In genomic region chr8:120947240-120947639, GRCm38 (mm10) we compare ENCODE assay signal across 10 mouse cellular contexts.
A peak's percentile ranks its signal among the peaks of the same experiment; 100 is the strongest.
DNase-seq lines count a peak whose midpoint lies in the region; ATAC-seq lines count a peak whose summit lies in the region.
"Had no signal": no experiment of that assay in that cellular context is flagged by ENCODE, and none has a peak within 500 bp of the region (broad histone marks: within the 10 kb centered on the region; RNA-seq: fewer than 3 reads in every experiment).

No protein-coding gene starts in this region.

- ATAC-seq in stomach, embryonic 14.5 days (ENCODE audit: insufficient number of reproducible peaks, insufficient read depth, low FRiP score, low read depth) = no peak
- ATAC-seq: activated CD4-positive, CD25-positive, alpha-beta regulatory T cell, adult 4 months had no signal

- H3K4me3 ChIP-seq in heart, embryonic 10.5 days = no peak overlapping the region
- H3K4me3 ChIP-seq in stomach, embryonic 14.5 days (ENCODE audit: low read depth, low read length) = no peak overlapping the region

- no peaks in the 10 kb centered on the region for H3K36me3 ChIP-seq in heart, embryonic 10.5 days
- no peaks in the 10 kb centered on the region for H3K36me3 ChIP-seq in stomach, embryonic 14.5 days (ENCODE audit: control insufficient read depth, insufficient read depth, low read length)

- peaks cover 58% of the 10 kb centered on the region for H3K4me1 ChIP-seq in heart, embryonic 10.5 days
- peaks cover 34% of the 10 kb centered on the region for H3K4me1 ChIP-seq in stomach, embryonic 14.5 days (ENCODE audit: control insufficient read depth, insufficient read depth, low read length)

- WGBS in heart, embryonic 10.5 days = 59% methylated on average over 10 of the region's 10 CpGs
- 17% methylated on average over 10 of the region's 10 CpGs for WGBS in stomach, embryonic 14.5 days

- no peak overlapping the region for H3K4me2 ChIP-seq in stomach, embryonic 14.5 days (replicated peaks; ENCODE audit: low read depth, low read length)

- peak; percentile 33 for DNase-seq in gastrocnemius, postnatal 25 days
- no peak for DNase-seq in gastrocnemius, postnatal 10 days
- no peak for DNase-seq in heart, embryonic 10.5 days (ENCODE audit: low spot score)
- peak; percentile 72 for DNase-seq in kidney, postnatal 10 days
- DNase-seq in layer of hippocampus, adult 9-11 months = no peak
- DNase-seq in cerebellum, adult 9-11 months = no peak
- DNase-seq in ovary, postnatal 10 days (ENCODE audit: low spot score) = no peak
- DNase-seq: embryo, embryonic 11 days had no signal

- no peak overlapping the region for H3K9ac ChIP-seq in stomach, embryonic 14.5 days (replicated peaks; ENCODE audit: low read depth, low read length)

- no peaks in the 10 kb centered on the region for H3K9me3 ChIP-seq in heart, embryonic 10.5 days
- no peaks in the 10 kb centered on the region for H3K9me3 ChIP-seq in stomach, embryonic 14.5 days (ENCODE audit: control insufficient read depth, low read depth, low read length)

- peak overlapping the region; percentile 49 for H3K27ac ChIP-seq in heart, embryonic 10.5 days
- H3K27ac ChIP-seq in stomach, embryonic 14.5 days (ENCODE audit: low read length) = peak overlapping the region; percentile 71

- peaks cover 73% of the 10 kb centered on the region for H3K27me3 ChIP-seq in heart, embryonic 10.5 days (ENCODE audit: insufficient read depth, poor library complexity, severe bottlenecking)
- no peaks in the 10 kb centered on the region for H3K27me3 ChIP-seq in stomach, embryonic 14.5 days (ENCODE audit: control insufficient read depth, insufficient read depth, low read length)

Comparison
In these comparisons a context has a peak if more than half of its experiments do, and no peak if none do; other contexts are left out.
1. DNase-seq: peak in gastrocnemius, postnatal 25 days (single experiment) and kidney, postnatal 10 days (single experiment); none in gastrocnemius, postnatal 10 days (single experiment), heart, embryonic 10.5 days (single experiment), layer of hippocampus, adult 9-11 months (single experiment), cerebellum, adult 9-11 months (single experiment) and ovary, postnatal 10 days (single experiment).